Mouse (Mus musculus): ENCODE data around the gene Ociad2. TPM values are rescaled to one million over a fixed set of nuclear protein-coding genes. Genes with fewer than 3 reads are reported as not detected.

Ociad2 gene
- total and polyA plus RNA-seq, 2 experiments, result 4.3 to 8.4 TPM

DNA sequence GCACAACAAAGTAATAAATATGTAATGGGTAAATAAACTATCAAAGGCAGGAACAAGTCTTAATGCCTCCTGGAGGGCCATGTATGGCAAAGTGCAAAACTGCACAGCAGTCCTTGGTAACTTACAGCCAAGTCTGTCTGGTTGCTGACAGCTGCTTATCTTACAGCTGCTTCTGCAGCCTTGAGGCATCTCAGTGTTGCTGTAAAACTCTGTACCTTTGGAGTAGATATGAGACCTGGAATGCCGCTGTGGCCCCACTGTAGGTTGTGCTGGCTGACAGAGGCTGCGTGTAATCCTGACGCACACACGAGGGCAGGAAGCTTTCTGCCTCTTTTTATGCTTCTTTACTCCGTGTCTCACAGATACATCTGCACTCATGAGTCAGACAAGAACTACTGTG lies 29.4 kb downstream of the Ociad2 start:
- Histone ChIP-seq H3K27ac (replicated peaks; ENCODE audit: insufficient read depth, low read depth, low read length) (no peak overlapping the region), H3K9ac (ENCODE audit: low read depth, low read length) (no peak overlapping the region), H3K79me2 (ENCODE audit: control insufficient read depth, insufficient read depth, low read length) (no peaks in the 10 kb centered on the region), H3K36me3 (ENCODE audit: control insufficient read depth, insufficient read depth, low read length) (peaks cover 75% of the 10 kb centered on the region), H3K27me3 (ENCODE audit: control insufficient read depth, insufficient read depth, low read length) (no peaks in the 10 kb centered on the region), H3K4me3 (ENCODE audit: insufficient read depth, low read depth, low read length) (no peak overlapping the region), H3K4me1 (ENCODE audit: control insufficient read depth, insufficient read depth, low read length) (no peaks in the 10 kb centered on the region)
- TF ChIP-seq POLR2A (IDR thresholded peaks at IDR 0.05; ENCODE audit: extremely low read depth, insufficient read depth, low read length) (no peak), CTCF (IDR thresholded peaks at IDR 0.05; ENCODE audit: low read depth, low read length) (no peak)
- DNase-seq (ENCODE audit: extremely low read depth, low read depth, low spot score), result no peak
- WGBS, result 96% methylated on average over 5 of the region's 5 CpGs

DNA sequence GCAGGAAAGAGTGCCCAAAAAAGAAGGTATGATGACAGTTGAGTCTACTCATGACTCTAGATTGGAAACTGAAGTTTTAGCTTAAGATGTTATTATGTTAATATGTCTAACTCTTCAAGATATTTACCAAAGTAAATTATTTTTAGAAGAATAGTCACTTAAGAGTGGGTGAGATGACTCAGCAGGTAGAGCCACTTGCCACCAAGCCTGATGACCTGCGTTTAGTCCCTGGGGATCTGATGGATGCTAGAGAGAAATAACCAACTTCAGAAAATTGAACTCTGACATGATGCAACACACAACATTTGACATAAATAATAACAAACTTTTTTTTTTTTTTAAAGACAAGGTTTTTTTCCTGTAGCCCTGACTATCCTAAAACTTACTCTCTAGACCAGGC lies 30.4 kb downstream of the Ociad2 start:
- 95% methylated on average over 1 of the region's 1 CpGs for WGBS
- Histone ChIP-seq H3K27me3 (ENCODE audit: control insufficient read depth, insufficient read depth, low read length) (no peaks in the 10 kb centered on the region), H3K27ac (replicated peaks; ENCODE audit: insufficient read depth, low read depth, low read length) (no peak overlapping the region), H3K79me2 (ENCODE audit: control insufficient read depth, insufficient read depth, low read length) (no peaks in the 10 kb centered on the region), H3K9ac (ENCODE audit: low read depth, low read length) (no peak overlapping the region), H3K4me3 (ENCODE audit: insufficient read depth, low read depth, low read length) (no peak overlapping the region), H3K4me1 (ENCODE audit: control insufficient read depth, insufficient read depth, low read length) (no peaks in the 10 kb centered on the region), H3K36me3 (ENCODE audit: control insufficient read depth, insufficient read depth, low read length) (peaks cover 75% of the 10 kb centered on the region)
- DNase-seq (ENCODE audit: extremely low read depth, low read depth, low spot score), result no peak
- TF ChIP-seq CTCF (IDR thresholded peaks at IDR 0.05; ENCODE audit: low read depth, low read length), result no peak
- TF ChIP-seq POLR2A (IDR thresholded peaks at IDR 0.05; ENCODE audit: extremely low read depth, insufficient read depth, low read length), result no peak

DNA sequence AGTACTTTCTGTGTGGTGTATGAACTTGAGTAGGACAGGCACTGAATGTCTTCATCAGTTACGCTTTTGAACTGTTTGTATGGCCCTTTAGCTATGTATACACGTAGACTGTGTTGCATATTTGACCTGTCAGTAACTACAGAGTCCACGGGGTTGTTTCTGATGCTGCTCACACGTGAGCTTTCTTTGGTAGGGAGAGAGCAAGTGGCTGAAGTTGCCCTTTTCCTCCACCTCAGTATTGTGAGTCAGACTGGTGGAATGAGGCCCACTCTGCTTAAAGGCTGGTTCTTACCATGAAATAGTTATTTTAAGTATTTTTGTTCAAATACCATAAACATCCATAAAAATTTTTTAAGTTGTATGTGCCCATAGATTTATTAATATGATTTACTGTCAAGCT lies 31.3 kb downstream of the Ociad2 start:
- Histone ChIP-seq H3K27ac (replicated peaks; ENCODE audit: insufficient read depth, low read depth, low read length) (no peak overlapping the region), H3K4me1 (ENCODE audit: control insufficient read depth, insufficient read depth, low read length) (no peaks in the 10 kb centered on the region), H3K4me3 (ENCODE audit: insufficient read depth, low read depth, low read length) (no peak overlapping the region), H3K9ac (ENCODE audit: low read depth, low read length) (no peak overlapping the region), H3K79me2 (ENCODE audit: control insufficient read depth, insufficient read depth, low read length) (no peaks in the 10 kb centered on the region), H3K36me3 (ENCODE audit: control insufficient read depth, insufficient read depth, low read length) (peaks cover 75% of the 10 kb centered on the region), H3K27me3 (ENCODE audit: control insufficient read depth, insufficient read depth, low read length) (no peaks in the 10 kb centered on the region)
- TF ChIP-seq POLR2A (IDR thresholded peaks at IDR 0.05; ENCODE audit: extremely low read depth, insufficient read depth, low read length) (no peak), CTCF (IDR thresholded peaks at IDR 0.05; ENCODE audit: low read depth, low read length) (no peak)
- DNase-seq (ENCODE audit: extremely low read depth, low read depth, low spot score), result no peak
- WGBS, result 91% methylated on average over 4 of the region's 4 CpGs

DNA sequence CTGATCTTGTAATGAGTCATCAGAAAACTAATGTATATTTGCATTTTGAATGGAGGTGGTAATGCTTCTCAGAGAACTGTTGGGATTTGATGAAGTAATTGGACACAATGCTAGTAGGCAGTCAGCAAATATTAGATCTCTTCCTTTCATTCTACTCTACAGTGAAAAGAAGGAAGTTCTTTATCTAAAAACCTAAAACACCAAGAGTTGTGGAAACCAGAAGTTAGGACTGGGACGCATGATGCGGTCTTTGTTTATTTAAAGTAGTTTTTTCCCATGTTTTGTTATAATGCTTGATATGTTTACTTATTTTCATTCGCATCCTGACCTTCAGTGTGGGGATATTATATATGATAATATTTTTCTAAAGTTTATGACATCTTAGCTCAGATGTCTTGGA lies 33.5 kb downstream of the Ociad2 start:
- peaks cover 70% of the 10 kb centered on the region for H3K36me3 ChIP-seq (ENCODE audit: control insufficient read depth, insufficient read depth, low read length)
- WGBS, result 89% methylated on average over 3 of the region's 3 CpGs
- no peak overlapping the region for H3K4me3 ChIP-seq (ENCODE audit: insufficient read depth, low read depth, low read length)
- no peak for DNase-seq (ENCODE audit: extremely low read depth, low read depth, low spot score)
- TF ChIP-seq CTCF (IDR thresholded peaks at IDR 0.05; ENCODE audit: low read depth, low read length) (no peak), POLR2A (IDR thresholded peaks at IDR 0.05; ENCODE audit: extremely low read depth, insufficient read depth, low read length) (no peak)
- no peak overlapping the region for H3K9ac ChIP-seq (ENCODE audit: low read depth, low read length)
- no peaks in the 10 kb centered on the region for H3K27me3 ChIP-seq (ENCODE audit: control insufficient read depth, insufficient read depth, low read length)
- no peaks in the 10 kb centered on the region for H3K79me2 ChIP-seq (ENCODE audit: control insufficient read depth, insufficient read depth, low read length)
- no peak overlapping the region for H3K27ac ChIP-seq (replicated peaks; ENCODE audit: insufficient read depth, low read depth, low read length)
- no peaks in the 10 kb centered on the region for H3K4me1 ChIP-seq (ENCODE audit: control insufficient read depth, insufficient read depth, low read length)

DNA sequence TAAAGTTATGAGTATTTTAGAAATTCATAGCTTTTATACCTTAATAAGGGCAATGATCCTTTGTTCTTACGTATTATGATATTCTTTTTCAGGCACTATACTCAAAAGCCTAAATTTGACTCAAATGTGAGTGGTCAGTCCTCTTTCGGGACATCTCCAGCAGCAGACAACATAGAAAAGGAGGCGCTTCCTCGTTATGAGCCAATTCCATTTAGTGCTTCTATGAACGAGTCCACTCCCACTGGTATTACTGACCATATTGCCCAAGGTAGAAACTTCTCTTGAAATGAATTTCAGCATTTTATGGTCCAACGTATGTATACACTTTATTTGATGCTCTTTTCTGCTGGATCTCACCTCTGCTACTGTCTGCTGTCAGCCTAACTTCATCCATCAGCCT lies 34.3 kb downstream of the Ociad2 start:
- Histone ChIP-seq H3K27me3 (ENCODE audit: control insufficient read depth, insufficient read depth, low read length) (no peaks in the 10 kb centered on the region), H3K36me3 (ENCODE audit: control insufficient read depth, insufficient read depth, low read length) (peaks cover 73% of the 10 kb centered on the region), H3K9ac (ENCODE audit: low read depth, low read length) (no peak overlapping the region), H3K4me1 (ENCODE audit: control insufficient read depth, insufficient read depth, low read length) (no peaks in the 10 kb centered on the region), H3K4me3 (ENCODE audit: insufficient read depth, low read depth, low read length) (no peak overlapping the region), H3K27ac (replicated peaks; ENCODE audit: insufficient read depth, low read depth, low read length) (no peak overlapping the region), H3K79me2 (ENCODE audit: control insufficient read depth, insufficient read depth, low read length) (no peaks in the 10 kb centered on the region)
- WGBS, result 94% methylated on average over 6 of the region's 6 CpGs
- TF ChIP-seq POLR2A (IDR thresholded peaks at IDR 0.05; ENCODE audit: extremely low read depth, insufficient read depth, low read length) (no peak), CTCF (IDR thresholded peaks at IDR 0.05; ENCODE audit: low read depth, low read length) (no peak)
- no peak for DNase-seq (ENCODE audit: extremely low read depth, low read depth, low spot score)

DNA sequence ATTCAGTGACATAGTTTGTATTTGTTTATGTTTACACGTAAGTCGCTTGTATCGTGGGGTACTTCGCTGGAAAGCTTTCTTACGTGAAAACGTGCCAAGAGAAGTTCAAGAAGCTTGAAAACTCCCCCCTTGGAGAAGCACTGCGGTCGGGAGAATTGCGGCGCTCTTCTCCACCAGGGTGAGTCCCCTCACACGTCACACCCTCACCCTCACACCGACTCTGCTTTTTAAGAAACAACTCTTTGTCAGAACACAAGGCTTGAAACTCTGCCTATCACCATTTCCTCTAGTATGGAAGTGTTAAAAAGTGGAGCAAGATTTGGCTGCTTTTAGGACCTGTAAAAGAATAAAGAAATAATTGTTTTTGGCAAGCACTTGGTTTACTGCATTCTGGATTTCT lies 36.3 kb downstream of the Ociad2 start:
- Histone ChIP-seq H3K79me2 (ENCODE audit: control insufficient read depth, insufficient read depth, low read length) (no peaks in the 10 kb centered on the region; the same call in 1 of the 2 replicates), H3K4me1 (ENCODE audit: control insufficient read depth, insufficient read depth, low read length) (no peaks in the 10 kb centered on the region), H3K4me3 (ENCODE audit: insufficient read depth, low read depth, low read length) (no peak overlapping the region), H3K9ac (ENCODE audit: low read depth, low read length) (no peak overlapping the region), H3K27me3 (ENCODE audit: control insufficient read depth, insufficient read depth, low read length) (no peaks in the 10 kb centered on the region), H3K27ac (replicated peaks; ENCODE audit: insufficient read depth, low read depth, low read length) (no peak overlapping the region), H3K36me3 (ENCODE audit: control insufficient read depth, insufficient read depth, low read length) (peaks cover 72% of the 10 kb centered on the region)
- DNase-seq (ENCODE audit: extremely low read depth, low read depth, low spot score), result no peak
- WGBS, result 90% methylated on average over 12 of the region's 12 CpGs
- TF ChIP-seq POLR2A (IDR thresholded peaks at IDR 0.05; ENCODE audit: extremely low read depth, insufficient read depth, low read length) (no peak), CTCF (IDR thresholded peaks at IDR 0.05; ENCODE audit: low read depth, low read length) (no peak)
